Mouse (Mus musculus): Measurements from ENCODE around the gene Klhl21. TPM values are rescaled to one million over a fixed set of nuclear protein-coding genes. Genes with fewer than 3 reads are reported as not detected.
A peak's percentile ranks its signal among the peaks of the same experiment; 100 is the strongest.

Gene Klhl21
- polyA plus RNA-seq, 1 experiment from 2014 or later, result 13.7 TPM

DNA sequence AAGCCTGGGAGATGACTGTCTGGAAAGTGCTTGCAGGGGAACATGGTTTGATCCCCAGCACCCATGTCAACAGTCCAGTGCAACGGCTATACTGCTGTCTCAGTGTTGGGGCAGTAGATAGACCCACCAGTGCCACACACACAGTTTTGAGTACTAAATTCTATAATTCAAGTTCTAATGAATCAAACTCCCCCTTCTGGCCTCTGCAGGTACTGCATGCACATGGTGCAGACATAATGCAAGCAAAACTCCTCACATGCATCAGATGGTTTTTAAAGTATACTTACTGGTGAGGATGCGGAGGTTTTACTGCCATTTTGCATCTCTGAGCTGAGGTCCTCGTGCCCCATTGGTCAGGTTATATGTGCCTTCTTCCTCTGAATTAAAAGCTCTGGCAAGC lies 33.2 kb upstream of the Klhl21 start:
- WGBS, result 92% methylated on average over 3 of the region's 3 CpGs
- ATAC-seq, result no peak
- DNase-seq (ENCODE audit: low spot score), result no peak
- Histone ChIP-seq H3K9me3 (ENCODE audit: low read length) (no peaks in the 10 kb centered on the region), H3K27ac (ENCODE audit: low read length) (no peak overlapping the region), H3K4me2 (replicated peaks; ENCODE audit: low read depth, low read length) (no peak overlapping the region), H3K4me3 (ENCODE audit: low read depth, low read length) (no peak overlapping the region), H3K27me3 (replicated peaks; ENCODE audit: insufficient read depth, low read length) (no peaks in the 10 kb centered on the region), H3K4me1 (ENCODE audit: insufficient read depth, low read depth, low read length) (no peaks in the 10 kb centered on the region), H3K36me3 (ENCODE audit: insufficient read depth, low read length) (no peaks in the 10 kb centered on the region), H3K9ac (replicated peaks; ENCODE audit: low read depth) (no peak overlapping the region)
- TF ChIP-seq EP300 (IDR thresholded peaks at IDR 0.05) (no peak), CTCF (IDR thresholded peaks at IDR 0.05) (peak; percentile 65)

- TF ChIP-seq CTCF (IDR thresholded peaks at IDR 0.05) (peak; percentile 92), EP300 (IDR thresholded peaks at IDR 0.05) (no peak)
- Histone ChIP-seq H3K36me3 (ENCODE audit: insufficient read depth, low read length) (no peaks in the 10 kb centered on the region), H3K9ac (replicated peaks; ENCODE audit: low read depth) (no peak overlapping the region), H3K4me1 (ENCODE audit: insufficient read depth, low read depth, low read length) (no peaks in the 10 kb centered on the region), H3K27ac (ENCODE audit: low read length) (no peak overlapping the region), H3K4me3 (ENCODE audit: low read depth, low read length) (no peak overlapping the region), H3K9me3 (ENCODE audit: low read length) (no peaks in the 10 kb centered on the region), H3K27me3 (replicated peaks; ENCODE audit: insufficient read depth, low read length) (no peaks in the 10 kb centered on the region), H3K4me2 (replicated peaks; ENCODE audit: low read depth, low read length) (no peak overlapping the region)
- WGBS, result 33% methylated on average over 10 of the region's 10 CpGs
- ATAC-seq (no peak), DNase-seq (ENCODE audit: low spot score) (peak; percentile 78)
Observed at GRCm38 (mm10) chr4:151977748-151978147, 30.9 kb upstream of the Klhl21 start.

DNA sequence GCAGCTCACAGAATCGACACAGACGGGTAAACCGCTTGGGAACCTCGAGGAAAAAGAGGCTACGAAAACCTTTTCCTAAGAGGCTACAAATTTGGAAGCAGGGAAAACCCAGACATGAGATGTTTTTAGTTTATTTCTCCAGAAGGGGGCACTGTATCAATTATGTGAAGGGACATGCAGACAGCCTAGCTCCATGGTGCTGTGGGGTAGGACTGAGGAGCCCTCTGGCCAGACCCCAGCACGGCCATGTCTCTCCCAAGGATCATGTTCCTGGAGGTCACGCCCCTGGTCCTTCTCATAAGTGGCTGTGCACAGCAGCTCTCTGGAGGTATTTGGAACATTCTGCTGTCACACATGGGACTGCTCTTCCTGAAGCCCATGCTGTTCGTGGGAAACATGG lies 27.9 kb upstream of the Klhl21 start:
- TF ChIP-seq CTCF (IDR thresholded peaks at IDR 0.05) (peak; percentile 42), EP300 (IDR thresholded peaks at IDR 0.05) (no peak)
- H3K4me3 ChIP-seq (ENCODE audit: low read depth, low read length), result no peak overlapping the region
- no peak for DNase-seq (ENCODE audit: low spot score)
- no peak overlapping the region for H3K27ac ChIP-seq (ENCODE audit: low read length)
- no peaks in the 10 kb centered on the region for H3K36me3 ChIP-seq (ENCODE audit: insufficient read depth, low read length)
- no peaks in the 10 kb centered on the region for H3K27me3 ChIP-seq (replicated peaks; ENCODE audit: insufficient read depth, low read length)
- H3K9me3 ChIP-seq (ENCODE audit: low read length), result no peaks in the 10 kb centered on the region
- no peak overlapping the region for H3K9ac ChIP-seq (replicated peaks; ENCODE audit: low read depth)
- 68% methylated on average over 8 of the region's 8 CpGs for WGBS
- H3K4me2 ChIP-seq (replicated peaks; ENCODE audit: low read depth, low read length), result no peak overlapping the region
- ATAC-seq, result no peak
- H3K4me1 ChIP-seq (ENCODE audit: insufficient read depth, low read depth, low read length), result no peaks in the 10 kb centered on the region

DNA sequence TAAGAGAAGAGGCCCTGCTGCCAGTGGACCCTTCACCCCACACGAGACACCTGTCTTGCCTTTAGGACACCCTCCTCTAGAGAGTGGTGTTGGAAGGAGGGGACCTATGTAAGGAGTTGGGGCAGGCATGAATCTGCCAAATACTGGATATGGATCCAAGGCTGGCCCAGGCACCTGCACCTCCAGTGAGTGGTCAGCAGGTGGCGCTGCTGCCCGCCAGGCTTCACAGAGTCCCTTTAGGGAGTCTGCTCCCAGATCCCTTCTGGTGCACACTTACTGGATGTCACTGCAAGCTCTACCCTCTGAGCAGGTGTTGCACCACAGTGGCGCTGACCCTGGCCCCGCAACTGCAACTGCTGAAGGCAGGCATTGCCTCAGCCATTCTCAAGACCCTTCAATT lies 27.2 kb upstream of the Klhl21 start:
- TF ChIP-seq CTCF (IDR thresholded peaks at IDR 0.05) (peak; percentile 100), EP300 (IDR thresholded peaks at IDR 0.05) (no peak)

DNA sequence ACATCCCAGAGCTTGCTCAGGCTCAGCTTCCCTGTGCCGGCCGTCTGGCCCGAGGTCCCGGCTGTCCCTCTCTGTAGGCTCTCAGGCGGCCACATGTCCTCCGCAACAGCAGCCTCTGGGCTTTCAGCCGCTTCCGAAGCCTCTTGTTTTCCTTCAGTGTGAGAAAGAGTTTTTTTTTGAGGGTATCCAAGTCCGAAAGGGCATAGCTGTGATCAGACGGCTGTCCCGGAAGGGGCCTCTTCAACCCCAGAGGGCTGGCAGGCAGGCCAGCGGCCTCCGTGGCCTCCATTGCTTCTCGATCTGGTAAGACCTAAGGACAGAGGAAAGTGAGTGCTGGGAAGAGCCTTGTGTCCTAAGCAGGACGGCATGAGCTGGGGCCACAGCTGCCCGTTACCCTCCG lies 25.6 kb upstream of the Klhl21 start:
- H3K36me3 ChIP-seq (ENCODE audit: insufficient read depth, low read length), result no peaks in the 10 kb centered on the region
- no peak overlapping the region for H3K9ac ChIP-seq (replicated peaks; ENCODE audit: low read depth)
- TF ChIP-seq CTCF (IDR thresholded peaks at IDR 0.05) (no peak), EP300 (IDR thresholded peaks at IDR 0.05) (no peak)
- H3K9me3 ChIP-seq (ENCODE audit: low read length), result no peaks in the 10 kb centered on the region
- no peak overlapping the region for H3K4me3 ChIP-seq (ENCODE audit: low read depth, low read length)
- no peaks in the 10 kb centered on the region for H3K27me3 ChIP-seq (replicated peaks; ENCODE audit: insufficient read depth, low read length)
- peaks cover 3% of the 10 kb centered on the region; the same call in 1 of the 2 replicates for H3K4me1 ChIP-seq (ENCODE audit: insufficient read depth, low read depth, low read length)
- no peak overlapping the region for H3K27ac ChIP-seq (ENCODE audit: low read length)
- ATAC-seq, result no peak
- WGBS, result 67% methylated on average over 17 of the region's 17 CpGs
- DNase-seq (ENCODE audit: low spot score), result no peak
- no peak overlapping the region for H3K4me2 ChIP-seq (replicated peaks; ENCODE audit: low read depth, low read length)

More for the DNA sequence above, 27.2 kb upstream of the Klhl21 start:
- H3K36me3 ChIP-seq (ENCODE audit: insufficient read depth, low read length), result no peaks in the 10 kb centered on the region
- no peaks in the 10 kb centered on the region for H3K4me1 ChIP-seq (ENCODE audit: insufficient read depth, low read depth, low read length)
- H3K9me3 ChIP-seq (ENCODE audit: low read length), result no peaks in the 10 kb centered on the region
- DNase-seq (ENCODE audit: low spot score) (peak; percentile 84), ATAC-seq (peak; percentile 67)
- H3K27me3 ChIP-seq (replicated peaks; ENCODE audit: insufficient read depth, low read length), result no peaks in the 10 kb centered on the region
- 3% methylated on average over 5 of the region's 5 CpGs for WGBS
- H3K9ac ChIP-seq (replicated peaks; ENCODE audit: low read depth), result no peak overlapping the region
- H3K4me2 ChIP-seq (replicated peaks; ENCODE audit: low read depth, low read length), result no peak overlapping the region
- H3K4me3 ChIP-seq (ENCODE audit: low read depth, low read length), result no peak overlapping the region
- H3K27ac ChIP-seq (ENCODE audit: low read length), result no peak overlapping the region

DNA sequence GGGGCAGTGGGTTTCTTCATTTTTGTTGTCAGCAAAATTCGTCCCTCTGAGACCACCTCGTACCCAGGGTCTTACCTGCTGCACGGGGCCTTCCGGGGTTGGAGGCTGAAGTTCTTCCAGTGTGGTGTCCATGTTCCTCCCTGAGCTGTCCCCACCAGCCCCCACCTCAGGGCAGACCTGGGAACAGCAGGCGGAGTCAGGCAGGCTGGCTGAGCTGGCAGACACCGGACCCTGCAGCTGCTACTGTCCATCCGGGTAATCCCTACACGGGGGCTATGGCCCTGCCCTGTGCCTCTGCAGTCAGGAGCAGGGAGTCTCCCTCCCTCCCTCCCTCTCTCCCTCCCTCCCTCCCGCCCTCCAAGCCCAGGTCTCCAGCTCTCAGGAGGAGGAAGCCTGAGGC lies 25.0 kb upstream of the Klhl21 start:
- ATAC-seq (no peak), DNase-seq (ENCODE audit: low spot score) (no peak)
- H3K4me3 ChIP-seq (ENCODE audit: low read depth, low read length), result no peak overlapping the region
- no peak overlapping the region for H3K4me2 ChIP-seq (replicated peaks; ENCODE audit: low read depth, low read length)
- no peak overlapping the region for H3K9ac ChIP-seq (replicated peaks; ENCODE audit: low read depth)
- TF ChIP-seq CTCF (IDR thresholded peaks at IDR 0.05) (no peak), EP300 (IDR thresholded peaks at IDR 0.05) (no peak)
- H3K9me3 ChIP-seq (ENCODE audit: low read length), result no peaks in the 10 kb centered on the region
- H3K27me3 ChIP-seq (replicated peaks; ENCODE audit: insufficient read depth, low read length), result no peaks in the 10 kb centered on the region
- no peaks in the 10 kb centered on the region for H3K36me3 ChIP-seq (ENCODE audit: insufficient read depth, low read length)
- H3K27ac ChIP-seq (ENCODE audit: low read length), result no peak overlapping the region
- peaks cover 7% of the 10 kb centered on the region; the same call in 1 of the 2 replicates for H3K4me1 ChIP-seq (ENCODE audit: insufficient read depth, low read depth, low read length)
- WGBS, result 39% methylated on average over 8 of the region's 9 CpGs

GRCm38 (mm10) chr4:151985886-151986285 lies 22.7 kb upstream of the Klhl21 start:
- no peaks in the 10 kb centered on the region for H3K9me3 ChIP-seq (ENCODE audit: low read length)
- H3K4me1 ChIP-seq (ENCODE audit: insufficient read depth, low read depth, low read length), result peaks cover 7% of the 10 kb centered on the region
- H3K27me3 ChIP-seq (replicated peaks; ENCODE audit: insufficient read depth, low read length), result no peaks in the 10 kb centered on the region
- H3K27ac ChIP-seq (ENCODE audit: low read length), result peak overlapping the region; percentile 40; the same call in 1 of the 2 replicates
- 0 out of 2 replicates have a peak overlapping the region, but pooled peaks have one; percentile 12 for H3K9ac ChIP-seq (replicated peaks; ENCODE audit: low read depth)
- no peak overlapping the region for H3K4me2 ChIP-seq (replicated peaks; ENCODE audit: low read depth, low read length)
- peak; percentile 76 for ATAC-seq
- peak; percentile 44 for TF ChIP-seq CTCF (IDR thresholded peaks at IDR 0.05)
- no peak for TF ChIP-seq EP300 (IDR thresholded peaks at IDR 0.05)
- 33% methylated on average over 10 of the region's 10 CpGs for WGBS
- DNase-seq (ENCODE audit: low spot score), result peak; percentile 77
- H3K36me3 ChIP-seq (ENCODE audit: insufficient read depth, low read length), result 0 out of 2 replicates have a peak, but pooled peaks cover 1% of the 10 kb centered on the region
- no peak overlapping the region for H3K4me3 ChIP-seq (ENCODE audit: low read depth, low read length)

Data from lung, postnatal 0 days (tissue).